Mouse (Mus musculus) kidney, embryonic 16.5 days (tissue): ENCODE measurements around the gene C1ql4. TPM values are rescaled to one million over a fixed set of nuclear protein-coding genes. Genes with fewer than 3 reads are reported as not detected.
A peak's percentile ranks its signal among the peaks of the same experiment; 100 is the strongest.
"Not testable (repeated sequence)": the region's sequence is repeated elsewhere in the genome, so short reads cannot be mapped to it uniquely, and the experiment has no call there.

Experiments used
- ATAC-seq: fragments of 200-750 bp; cut with Nextera tagmentation; 2 replicates; pipeline ENCODE4 v1.8.0; 2017; ENCODE audit warnings: moderate TSS enrichment; ENCODE audit not compliant: low FRiP score, low TSS enrichment
- H3K27ac ChIP-seq: fragments of 300-500 bp; sonication (generic); 2 replicates; pipeline ENCODE4 v1.5.1; 2014; ENCODE audit warnings: low read length
- H3K27me3 ChIP-seq: fragments of 300-500 bp; sonication (generic); 2 replicates; pipeline ENCODE4 v1.6.1; 2014; ENCODE audit warnings: low read length, control low read depth, mixed read lengths; ENCODE audit not compliant: insufficient read depth
- H3K36me3 ChIP-seq: fragments of 300-500 bp; sonication (generic); 2 replicates; pipeline ENCODE4 v1.6.1; 2014; ENCODE audit warnings: low read length, control low read depth, mixed read lengths; ENCODE audit not compliant: insufficient read depth
- H3K4me1 ChIP-seq: fragments of 300-500 bp; sonication (generic); 2 replicates; pipeline ENCODE4 v1.6.1; 2014; ENCODE audit warnings: low read length, control low read depth, mixed read lengths; ENCODE audit not compliant: insufficient read depth
- H3K4me2 ChIP-seq: fragments of 300-500 bp; sonication (generic); replicated peaks from 2 replicates; pipeline ENCODE4 v1.6.1; 2014; ENCODE audit warnings: low read depth, low read length
- H3K4me3 ChIP-seq: fragments of 300-500 bp; sonication (generic); 2 replicates; pipeline ENCODE4 v1.5.1; 2014; ENCODE audit warnings: mild to moderate bottlenecking, low read length
- H3K9ac ChIP-seq: fragments of 300-500 bp; sonication (generic); replicated peaks from 2 replicates; pipeline ENCODE4 v1.6.1; 2014; ENCODE audit warnings: low read length
- H3K9me3 ChIP-seq: fragments of 300-500 bp; sonication (generic); 2 replicates; pipeline ENCODE4 v1.6.1; 2016; ENCODE audit warnings: low read length, control low read depth
- WGBS: fragments of 180-500 bp; shearing (Covaris S2); extraction: QIAGEN DNeasy Blood & Tissue Kit; methylation state at CpG from one replicate; pipeline ENCODE4 v1.1.7; 2014; 5-methylcytosine and 5-hydroxymethylcytosine counted together
- polyA plus RNA-seq: library from polyadenylated mRNA; unstranded; fragments of >200 nt; fragmentation: Nextera tagmentation; extraction: Ambion mirVana; gene quantifications from 2 replicates; pipeline ENCODE4 v1.2.1, GENCODE M21; 2015

The C1ql4 gene
- polyA plus RNA-seq, 1 experiment from 2014 or later = 0.94 TPM

DNA sequence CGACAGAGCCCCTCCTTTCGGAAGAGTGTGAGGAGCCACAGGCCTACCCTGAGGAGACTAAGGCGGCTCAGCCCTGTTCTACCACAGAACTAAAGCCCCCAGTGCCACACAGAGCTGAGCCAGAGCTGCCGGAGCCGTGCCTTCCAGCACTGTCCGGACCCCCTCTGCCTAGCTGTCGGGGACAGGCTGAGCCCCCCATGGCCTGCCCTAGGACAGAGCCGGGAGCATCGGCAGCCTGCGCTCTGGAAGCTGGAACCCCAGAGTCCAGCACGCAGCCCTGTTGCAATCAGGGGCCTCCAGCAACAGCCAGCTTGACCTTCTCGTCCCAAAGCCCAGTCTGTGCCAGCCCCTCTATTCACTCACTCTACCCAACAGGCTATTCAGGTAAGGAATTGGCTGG lies 5.3 kb downstream of the C1ql4 start:
- Histone ChIP-seq H3K4me2 (no peak overlapping the region), H3K4me3 (no peak overlapping the region), H3K27me3 (peaks cover 29% of the 10 kb centered on the region), H3K9me3 (no peaks in the 10 kb centered on the region), H3K36me3 (peaks cover 38% of the 10 kb centered on the region), H3K9ac (no peak overlapping the region), H3K27ac (no peak overlapping the region), H3K4me1 (peaks cover 21% of the 10 kb centered on the region)
- WGBS = 97% methylated on average over 11 of the region's 12 CpGs
- ATAC-seq = no peak

GRCm38 (mm10) chr15:99079804-99080203 lies 7.8 kb downstream of the C1ql4 start:
- H3K9ac ChIP-seq = no peak overlapping the region
- WGBS = 83% methylated on average over 3 of the region's 3 CpGs
- no peak overlapping the region for H3K4me2 ChIP-seq
- peaks cover 32% of the 10 kb centered on the region for H3K4me1 ChIP-seq
- no peaks in the 10 kb centered on the region for H3K9me3 ChIP-seq
- H3K36me3 ChIP-seq = peaks cover 46% of the 10 kb centered on the region
- H3K27ac ChIP-seq = no peak overlapping the region
- ATAC-seq = no peak
- H3K4me3 ChIP-seq = no peak overlapping the region
- H3K27me3 ChIP-seq = peaks cover 5% of the 10 kb centered on the region

GRCm38 (mm10) chr15:99078181-99078910 lies 9.3 kb downstream of the C1ql4 start:
- no peak overlapping the region for H3K4me3 ChIP-seq
- peaks cover 46% of the 10 kb centered on the region for H3K36me3 ChIP-seq
- no peaks in the 10 kb centered on the region for H3K9me3 ChIP-seq
- peaks cover 27% of the 10 kb centered on the region for H3K4me1 ChIP-seq
- ATAC-seq = no peak
- no peak overlapping the region for H3K27ac ChIP-seq
- no peaks in the 10 kb centered on the region for H3K27me3 ChIP-seq
- H3K9ac ChIP-seq = no peak overlapping the region
- 74% methylated on average over 15 of the region's 15 CpGs for WGBS
- H3K4me2 ChIP-seq = no peak overlapping the region

GRCm38 (mm10) chr15:99076011-99076410 lies 11.6 kb downstream of the C1ql4 start:
- Histone ChIP-seq H3K4me2 (peak overlapping the region; percentile 78), H3K36me3 (peaks cover 26% of the 10 kb centered on the region), H3K4me1 (peaks cover 27% of the 10 kb centered on the region), H3K4me3 (peak overlapping the region; percentile 77; the same call in 1 of the 2 replicates), H3K9ac (peak overlapping the region; percentile 81; the same call in 1 of the 2 replicates)
- not testable (repeated sequence) for H3K27ac ChIP-seq, ATAC-seq, H3K27me3 ChIP-seq, H3K9me3 ChIP-seq
- 100% methylated on average over 3 of the region's 3 CpGs for WGBS

DNA sequence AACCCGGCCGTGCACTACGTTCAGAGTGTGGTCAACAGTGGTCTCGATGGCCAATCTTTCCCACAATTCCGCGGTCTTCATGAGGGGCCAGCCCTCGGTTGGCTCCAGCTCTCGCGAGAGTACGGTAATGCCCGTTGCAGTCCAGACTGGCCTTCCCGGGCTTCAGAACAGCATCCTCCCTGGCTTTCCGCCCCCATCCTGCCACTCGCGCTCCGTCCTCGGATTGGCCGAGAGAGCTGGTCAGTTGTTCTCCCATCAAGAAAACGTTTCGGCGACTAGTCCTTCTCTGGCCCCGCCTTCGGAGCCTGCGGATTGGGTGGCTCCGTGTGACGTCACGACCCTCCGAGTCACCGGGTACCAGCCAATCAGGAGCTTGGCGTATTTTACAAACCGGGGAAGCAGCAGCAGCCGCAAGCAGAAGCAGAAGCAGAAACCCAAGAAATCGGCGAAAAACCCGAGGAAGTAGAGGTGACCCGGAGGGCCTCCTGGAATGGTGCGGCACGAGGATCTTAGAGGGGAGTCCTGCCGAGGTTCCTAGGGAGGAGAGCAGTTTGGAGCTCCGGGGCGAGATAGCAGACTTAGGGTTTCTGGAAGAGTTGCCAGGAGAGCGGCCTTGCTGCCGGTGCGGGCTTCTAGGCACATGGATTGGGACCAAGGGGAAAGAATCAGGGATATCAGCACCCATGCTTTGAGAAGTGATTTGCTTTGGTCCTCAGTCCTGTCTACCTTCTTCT lies 12.8 kb downstream of the C1ql4 start:
- Histone ChIP-seq H3K9me3 (no peaks in the 10 kb centered on the region), H3K4me1 (peaks cover 27% of the 10 kb centered on the region), H3K27me3 (no peaks in the 10 kb centered on the region), H3K27ac (peak overlapping the region; percentile 95), H3K36me3 (peaks cover 23% of the 10 kb centered on the region), H3K4me3 (peak overlapping the region; percentile 77), H3K4me2 (peak overlapping the region; percentile 78), H3K9ac (peak overlapping the region; percentile 81)
- under 1% methylated on average over 44 of the region's 44 CpGs for WGBS
- ATAC-seq = peak; percentile 99

DNA sequence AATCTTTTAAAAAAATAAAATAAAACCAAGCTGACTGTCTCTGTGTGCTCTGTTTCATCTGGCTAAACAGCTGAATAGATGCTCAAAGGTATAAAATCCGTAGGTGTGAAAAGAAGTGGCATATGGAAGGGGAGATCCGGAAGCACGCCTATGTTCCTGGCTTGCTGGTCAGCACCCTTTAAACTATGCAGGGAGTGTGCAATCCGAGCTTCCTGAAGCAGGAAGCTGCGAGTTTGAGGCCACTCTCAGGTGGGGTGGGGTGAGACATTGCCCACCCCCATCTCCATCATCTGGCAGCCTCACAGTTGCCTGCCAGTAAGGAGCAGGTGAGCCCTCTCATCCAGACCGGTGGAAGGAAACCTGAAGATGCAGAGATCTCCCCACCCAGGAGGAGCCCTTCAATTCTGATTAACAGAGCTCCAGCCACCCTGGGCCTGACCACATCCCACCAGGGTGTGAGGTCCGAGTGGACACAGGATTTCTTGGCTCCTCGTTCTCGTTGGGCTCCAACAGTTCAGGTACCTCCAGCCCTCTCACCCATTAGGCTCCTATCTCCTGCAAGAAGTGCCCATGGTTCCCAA lies 13.5 kb downstream of the C1ql4 start, which contains the start of gene Troap:
Troap (plus strand) TSS at position 557 of the 581 bp plus-strand sequence.
- Histone ChIP-seq H3K4me3 (peak within 1 kb of the TSS; percentile 77), H3K36me3 (peaks cover 23% of the 10 kb centered on the region), H3K27ac (peak within 1 kb of the TSS; percentile 95), H3K27me3 (peaks cover 2% of the 10 kb centered on the region; the same call in 1 of the 2 replicates), H3K4me2 (peak within 1 kb of the TSS; percentile 78), H3K9me3 (no peaks in the 10 kb centered on the region), H3K4me1 (peaks cover 27% of the 10 kb centered on the region), H3K9ac (peak within 1 kb of the TSS; percentile 81)
- ATAC-seq = peak; percentile 5; the same call in 1 of the 2 replicates
- 10% methylated on average over 9 of the region's 9 CpGs for WGBS

DNA sequence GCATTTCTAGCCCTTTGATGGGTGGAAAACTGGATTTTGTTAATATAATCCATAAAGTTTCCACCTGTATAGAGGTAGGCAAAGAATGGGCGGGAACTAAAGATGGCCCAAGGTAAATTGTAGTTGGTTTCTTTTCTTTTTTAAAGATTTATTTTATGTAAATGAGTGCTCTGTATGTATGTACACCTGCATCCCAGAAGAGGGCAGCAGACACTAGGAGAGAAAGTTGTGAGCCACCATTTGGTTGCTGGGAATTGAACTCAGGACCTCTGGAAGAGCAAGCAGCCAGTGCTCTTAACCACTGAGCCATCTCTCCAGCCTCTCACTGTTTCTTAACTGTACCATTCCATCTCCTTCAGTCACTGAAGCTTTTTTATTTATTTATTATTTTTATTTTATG lies 15.6 kb downstream of the C1ql4 start:
- Histone ChIP-seq H3K27ac (no peak overlapping the region), H3K4me1 (peaks cover 16% of the 10 kb centered on the region), H3K4me3 (no peak overlapping the region), H3K36me3 (peaks cover 6% of the 10 kb centered on the region; the same call in 1 of the 2 replicates), H3K27me3 (peaks cover 4% of the 10 kb centered on the region; the same call in 1 of the 2 replicates), H3K9ac (no peak overlapping the region), H3K9me3 (no peaks in the 10 kb centered on the region), H3K4me2 (no peak overlapping the region)
- 83% methylated on average over 1 of the region's 1 CpGs for WGBS
- no peak for ATAC-seq

- H3K9me3 ChIP-seq = no peaks in the 10 kb centered on the region
- H3K27me3 ChIP-seq = peaks cover 14% of the 10 kb centered on the region
- no peak overlapping the region for H3K27ac ChIP-seq
- H3K4me3 ChIP-seq = no peak overlapping the region
- WGBS = 68% methylated on average over 12 of the region's 12 CpGs
- no peak for ATAC-seq
- no peak overlapping the region for H3K4me2 ChIP-seq
- H3K36me3 ChIP-seq = no peaks in the 10 kb centered on the region
- no peaks in the 10 kb centered on the region for H3K4me1 ChIP-seq
- H3K9ac ChIP-seq = no peak overlapping the region
These were observed 22.0 kb downstream of the C1ql4 start for GRCm38 (mm10) chr15:99065557-99066165.

DNA sequence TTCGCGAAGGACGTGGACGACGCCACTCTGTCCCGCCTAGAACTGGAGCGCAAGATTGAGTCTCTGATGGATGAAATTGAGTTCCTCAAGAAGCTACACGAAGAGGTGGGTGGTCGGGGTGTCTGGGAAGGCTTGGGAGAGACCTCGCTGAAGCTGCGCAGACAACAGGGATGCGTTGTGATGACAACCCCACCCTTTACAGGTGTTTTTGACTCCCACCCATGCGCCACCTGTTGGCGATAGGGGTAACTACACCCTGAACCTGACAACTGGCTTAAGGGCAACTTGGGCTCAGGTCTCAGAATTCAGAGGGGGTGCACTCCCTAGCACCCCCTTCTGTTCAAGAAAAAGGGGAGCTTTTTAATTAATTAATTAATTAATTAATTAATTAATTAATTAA lies 31.3 kb downstream of the C1ql4 start:
- Histone ChIP-seq H3K27me3 (peaks cover 84% of the 10 kb centered on the region), H3K4me3 (no peak overlapping the region; the same call in 1 of the 2 replicates), H3K27ac (no peak overlapping the region), H3K4me2 (no peak overlapping the region), H3K36me3 (no peaks in the 10 kb centered on the region), H3K9ac (no peak overlapping the region), H3K4me1 (peaks cover 21% of the 10 kb centered on the region), H3K9me3 (no peaks in the 10 kb centered on the region)
- ATAC-seq = no peak
- 10% methylated on average over 14 of the region's 14 CpGs for WGBS
